Mouse (Mus musculus) ovary, adult 18-20 months (tissue): ENCODE measurements at regions not wholly inside any gene's neighbourhood (a gene's known extent, or its start where the extent isn't known, plus 50 kb on each side); places are given as distances from the start of the nearest gene placed in this dataset.

Experiments used
- DNase-seq: peaks from one replicate; pipeline ENCODE4 v3.0.0; 2022; ENCODE audit warnings: low spot score, mixed read lengths

DNA sequence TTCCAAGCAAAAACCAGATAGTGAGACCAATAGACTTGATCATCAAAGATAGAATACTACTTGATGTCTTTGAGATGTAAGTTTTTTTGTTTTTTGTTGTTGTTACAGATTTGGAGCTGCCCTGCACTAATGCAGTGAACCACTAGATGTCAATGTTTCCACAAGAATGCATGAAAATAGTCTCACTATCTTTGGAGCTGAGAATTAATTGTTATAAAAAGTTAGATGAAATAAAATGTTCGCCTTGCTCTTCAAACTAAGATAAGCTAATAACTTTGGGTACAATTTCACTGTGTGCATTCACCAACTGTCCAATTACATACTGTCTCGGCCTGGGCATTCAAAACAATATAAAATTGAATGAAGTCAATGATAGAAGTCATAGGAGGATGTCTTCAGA lies 223.2 kb upstream of the Agtr1b start:
- no peak for DNase-seq

DNA sequence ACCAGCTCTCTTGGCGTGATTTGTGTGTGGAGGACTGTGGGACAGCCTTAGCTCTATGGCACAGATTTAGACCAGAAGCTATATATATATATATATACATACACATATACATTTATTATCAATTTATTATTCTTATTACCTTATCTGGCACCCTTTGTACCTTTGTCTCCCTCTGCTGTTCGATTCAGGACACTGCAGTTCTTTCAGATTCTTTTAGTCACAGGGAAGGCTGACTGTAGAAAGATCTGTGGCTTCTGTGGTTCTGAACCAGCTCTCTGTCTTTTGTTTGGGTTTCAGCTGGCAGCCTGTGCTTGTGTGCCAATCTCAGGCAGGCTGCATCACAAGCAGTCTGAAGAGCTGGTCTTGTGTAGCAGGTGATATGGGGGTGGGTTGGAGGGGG lies 184.6 kb upstream of the Agtr1b start:
- DNase-seq: no peak

DNA sequence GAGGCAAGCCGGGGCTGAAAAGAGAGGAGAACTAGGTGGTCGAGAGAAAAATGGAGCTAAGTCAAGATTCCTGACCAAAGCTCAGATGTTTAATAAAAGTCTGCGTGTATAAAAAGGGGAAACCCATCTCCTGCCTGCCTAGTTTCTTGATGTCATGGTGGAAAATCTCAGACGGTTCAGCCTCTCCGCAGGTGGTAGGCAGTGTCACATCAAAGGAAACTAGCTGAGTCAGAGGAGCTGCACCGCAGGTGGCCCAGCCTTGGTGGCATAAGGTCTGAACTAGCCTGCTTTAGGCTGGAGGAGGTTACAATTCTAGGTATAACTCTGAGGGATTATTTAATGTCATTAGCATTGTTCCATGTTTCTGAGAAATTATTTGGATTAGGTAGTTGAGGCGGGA lies 177.0 kb upstream of the Agtr1b start:
- no peak for DNase-seq

DNA sequence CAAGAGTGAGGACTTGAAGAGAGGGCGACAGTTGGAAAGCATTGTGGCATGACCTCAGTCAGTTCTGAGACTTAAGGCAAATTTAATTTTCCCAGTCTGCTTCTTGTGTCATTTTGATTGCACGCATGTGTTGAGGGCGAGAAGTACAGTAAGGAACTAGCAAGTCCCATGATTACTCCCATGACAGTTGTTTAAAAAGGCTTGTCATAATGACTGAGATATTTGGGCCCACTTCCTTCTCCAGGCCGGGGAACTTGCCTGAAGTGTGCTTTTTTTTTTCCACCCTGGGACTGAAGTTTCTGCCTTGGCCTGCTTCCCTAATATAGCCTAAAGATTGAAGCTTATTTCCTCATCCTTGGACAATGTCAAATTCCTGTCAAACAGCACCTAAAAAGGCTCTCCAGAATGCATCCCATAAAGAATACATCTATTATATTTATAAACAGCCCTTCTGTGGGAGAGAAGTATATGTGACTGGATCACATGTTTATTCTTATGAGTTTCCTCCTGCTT lies 171.6 kb upstream of the Agtr1b start:
- no peak for DNase-seq

DNA sequence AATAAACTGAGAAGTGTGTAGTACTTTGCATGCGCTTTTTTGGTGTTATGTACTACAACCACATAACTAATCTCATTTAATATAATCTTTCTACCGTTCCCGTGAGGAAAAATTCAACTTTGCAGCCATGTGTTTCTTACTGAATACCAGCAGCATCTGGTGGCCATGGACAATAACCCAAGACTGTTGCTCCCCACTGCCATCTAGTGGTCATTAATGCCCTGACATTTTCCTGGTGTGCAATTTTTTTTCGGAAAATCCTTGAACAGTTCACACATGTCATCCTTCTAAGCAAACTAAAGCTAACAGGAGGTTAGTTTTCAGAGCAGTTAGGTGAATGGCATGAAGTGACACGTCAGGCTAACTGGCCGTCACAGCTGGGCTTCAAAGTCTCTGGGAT lies 153.8 kb upstream of the Agtr1b start:
- no peak for DNase-seq

DNA sequence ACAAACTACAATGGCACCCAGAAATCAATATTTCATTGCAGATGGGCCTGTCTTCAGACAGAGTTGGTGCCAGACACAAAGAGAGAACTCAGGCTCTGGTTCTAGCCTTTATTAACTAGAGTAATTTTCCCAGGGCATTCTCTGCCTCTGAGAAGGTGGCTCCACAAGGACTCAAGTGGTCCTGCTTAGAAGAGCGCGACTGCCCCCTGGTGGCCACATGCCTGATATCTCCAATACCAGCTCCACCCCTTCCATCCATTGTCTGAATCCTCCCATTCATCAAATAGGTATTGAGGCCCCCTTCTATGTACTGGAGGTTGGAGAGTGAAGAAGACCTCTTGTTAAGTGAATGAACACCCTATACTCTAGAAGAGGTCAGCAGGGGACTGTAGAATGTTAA lies 142.2 kb upstream of the Agtr1b start:
- DNase-seq: peak; percentile 16

DNA sequence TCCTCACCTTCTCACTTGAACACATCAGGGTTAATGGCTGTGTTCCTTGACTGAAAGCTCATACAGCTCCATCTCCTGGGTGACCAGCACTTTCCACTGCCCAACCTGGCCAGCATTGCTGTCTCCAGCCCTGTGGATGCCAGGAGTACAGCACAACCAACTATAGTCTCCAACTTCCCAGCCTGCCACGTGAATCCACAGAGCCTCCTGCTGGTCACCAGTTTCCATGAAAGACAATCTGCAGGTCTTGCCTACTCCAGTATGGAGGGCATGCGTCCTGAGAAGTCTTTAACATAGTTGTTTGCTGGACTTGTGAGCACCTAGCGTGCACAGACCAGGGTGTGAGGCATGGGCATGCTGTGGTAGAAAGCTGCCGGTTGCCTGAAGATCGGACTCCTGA lies 138.6 kb upstream of the Agtr1b start:
- DNase-seq: no peak
